Mouse (Mus musculus) megakaryocyte, embryonic 14.5 days (primary cell): ENCODE measurements at regions not wholly inside any gene's neighbourhood (a gene's known extent, or its start where the extent isn't known, plus 50 kb on each side); places are given as distances from the start of the nearest gene placed in this dataset.

ENCODE experiments used
- FLI1 ChIP-seq: IDR thresholded peaks from 2 replicates; pipeline ENCODE4 v1.6.1; 2012; ENCODE audit warnings: low read length, inconsistent platforms, mixed read lengths
- GATA1 ChIP-seq: IDR thresholded peaks from 3 replicates; pipeline ENCODE4 v1.6.1; 2012; ENCODE audit warnings: mixed read lengths, low read length, inconsistent platforms, borderline replicate concordance

DNA sequence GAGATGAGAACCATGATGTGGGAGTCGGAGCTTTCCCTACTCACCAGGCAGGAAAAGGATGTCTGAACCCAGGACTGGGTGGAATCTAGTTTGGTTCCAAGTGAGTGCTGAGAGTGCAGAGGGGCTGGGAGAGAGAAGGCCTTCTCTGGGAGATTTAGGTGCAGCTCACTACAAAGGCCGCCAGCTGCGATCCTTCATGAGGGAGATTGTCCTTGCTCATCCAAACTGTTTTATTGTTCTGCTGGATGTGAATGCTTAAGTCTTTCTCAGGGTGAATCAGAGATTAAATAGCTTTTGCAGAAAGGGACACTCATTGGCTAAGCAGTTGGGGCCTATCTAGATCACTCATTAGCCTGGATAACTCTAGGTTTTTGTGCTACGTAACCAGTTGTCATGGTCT, 175.7 kb upstream of the Zfp618 start:
- TF ChIP-seq GATA1: no peak
- TF ChIP-seq FLI1: no peak
